Mouse (Mus musculus) brain, embryonic 18.5 days (tissue): ENCODE results near the gene Vps39.
A peak's percentile ranks its signal among the peaks of the same experiment; 100 is the strongest.

ENCODE experiments used
- DNase-seq: peaks from one replicate; pipeline ENCODE4 v3.0.0-alpha.2; 2012; ENCODE audit warnings: low read depth, low spot score

Vps39 gene

GRCm38 (mm10) chr2:120352682-120353646, at the start of gene Vps39:
Gene Vps39 (minus strand): TSS chr2:120353137.
- DNase-seq, result peak; percentile 67

- DNase-seq, result no peak
Measured at GRCm38 (mm10) chr2:120397951-120398350, 45.0 kb upstream of the Vps39 start.

GRCm38 (mm10) chr2:120392406-120392805, 39.5 kb upstream of the Vps39 start:
- DNase-seq, result no peak

GRCm38 (mm10) chr2:120390934-120391333, 38.0 kb upstream of the Vps39 start:
- DNase-seq, result no peak

GRCm38 (mm10) chr2:120389376-120389775, 36.4 kb upstream of the Vps39 start:
- DNase-seq, result no peak

GRCm38 (mm10) chr2:120387291-120387690, 34.4 kb upstream of the Vps39 start:
- DNase-seq, result no peak

- DNase-seq, result no peak
Measured at GRCm38 (mm10) chr2:120386264-120386663, 33.3 kb upstream of the Vps39 start.

- no peak for DNase-seq
Measured at GRCm38 (mm10) chr2:120373858-120374257, 20.9 kb upstream of the Vps39 start.

GRCm38 (mm10) chr2:120367416-120368207, 14.7 kb upstream of the Vps39 start:
- no peak for DNase-seq

- DNase-seq, result no peak
Measured at GRCm38 (mm10) chr2:120366501-120366900, 13.6 kb upstream of the Vps39 start.

- DNase-seq, result no peak
Measured at GRCm38 (mm10) chr2:120360425-120360824, 7.5 kb upstream of the Vps39 start.

GRCm38 (mm10) chr2:120351321-120351720, 1.6 kb downstream of the Vps39 start:
- DNase-seq, result no peak

- DNase-seq, result no peak
Measured at GRCm38 (mm10) chr2:120348120-120348519, 4.8 kb downstream of the Vps39 start.

- no peak for DNase-seq
Measured at GRCm38 (mm10) chr2:120341741-120342140, 11.2 kb downstream of the Vps39 start.

- DNase-seq, result peak; percentile 6
Measured at GRCm38 (mm10) chr2:120337886-120338285, 15.1 kb downstream of the Vps39 start.

- DNase-seq, result no peak
Measured at GRCm38 (mm10) chr2:120331575-120331974, 21.4 kb downstream of the Vps39 start.

GRCm38 (mm10) chr2:120315077-120315476, 37.9 kb downstream of the Vps39 start:
- no peak for DNase-seq

- DNase-seq, result no peak
Measured at GRCm38 (mm10) chr2:120314487-120314886, 38.5 kb downstream of the Vps39 start.

- no peak for DNase-seq
Measured at GRCm38 (mm10) chr2:120313976-120314375, 39.0 kb downstream of the Vps39 start, which contains the start of gene Pla2g4f. Gene Pla2g4f (minus strand): TSS chr2:120314165.

GRCm38 (mm10) chr2:120312276-120312825, 40.6 kb downstream of the Vps39 start:
- DNase-seq, result no peak

GRCm38 (mm10) chr2:120304113-120304512, 48.8 kb downstream of the Vps39 start:
- DNase-seq, result no peak

- no peak for DNase-seq
Measured at GRCm38 (mm10) chr2:120301076-120301475, 51.9 kb downstream of the Vps39 start.
